Mouse (Mus musculus): ENCODE results near the gene Tenm4. TPM values are rescaled to one million over a fixed set of nuclear protein-coding genes. Genes with fewer than 3 reads are reported as not detected.

Gene Tenm4
- total RNA-seq, 4 experiments from 2014 or later: 18.1 to 36.5 (median 27.2) TPM

DNA sequence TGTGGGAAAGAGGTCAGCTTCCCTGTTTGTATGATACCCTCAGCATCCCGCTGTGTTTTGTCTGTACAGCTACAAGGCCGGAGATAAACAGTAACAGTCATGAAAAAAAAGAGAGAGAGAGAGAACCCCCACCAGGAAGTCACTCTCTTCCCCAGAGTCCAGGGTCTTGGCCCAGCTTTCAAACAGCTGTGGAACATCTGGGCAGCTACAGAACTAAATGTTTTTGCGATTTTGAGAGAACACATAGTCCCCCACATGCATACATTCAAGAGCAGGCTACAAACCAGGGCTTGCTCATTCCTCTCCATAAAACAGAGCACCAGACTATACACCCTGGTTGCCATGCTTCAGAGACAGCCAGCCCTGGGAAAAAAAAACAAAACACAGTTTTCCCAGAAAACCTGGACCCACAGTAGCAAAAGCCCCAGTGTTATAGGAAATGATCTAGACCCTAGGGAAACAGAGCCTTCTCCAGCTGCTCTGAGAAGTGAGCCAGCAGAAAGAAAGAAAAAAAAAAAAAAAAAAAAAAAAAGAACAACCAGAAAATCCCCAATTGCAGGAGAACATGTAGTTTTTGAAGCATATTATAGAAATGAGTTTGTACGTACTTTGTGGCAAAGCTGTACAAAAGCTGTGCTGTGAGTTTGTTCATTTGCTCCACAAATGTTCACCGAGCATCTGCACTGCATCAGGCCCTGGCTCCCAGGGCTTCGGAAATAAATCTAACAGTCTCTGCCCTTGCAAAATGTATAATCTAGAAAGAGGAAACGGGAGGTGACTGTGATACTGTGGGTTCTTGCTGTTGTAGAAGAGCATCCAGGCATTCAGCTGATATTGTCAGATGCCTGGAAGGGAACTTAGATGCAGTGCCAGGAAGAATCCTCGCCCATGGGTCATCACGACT is 642.7 kb downstream of the Tenm4 start:
- DNase-seq: no peak

- DNase-seq: no peak
Measured at GRCm38 (mm10) chr7:96814581-96814980, 643.5 kb downstream of the Tenm4 start.

GRCm38 (mm10) chr7:96817030-96817674 is 646.1 kb downstream of the Tenm4 start:
- DNase-seq: no peak

DNA sequence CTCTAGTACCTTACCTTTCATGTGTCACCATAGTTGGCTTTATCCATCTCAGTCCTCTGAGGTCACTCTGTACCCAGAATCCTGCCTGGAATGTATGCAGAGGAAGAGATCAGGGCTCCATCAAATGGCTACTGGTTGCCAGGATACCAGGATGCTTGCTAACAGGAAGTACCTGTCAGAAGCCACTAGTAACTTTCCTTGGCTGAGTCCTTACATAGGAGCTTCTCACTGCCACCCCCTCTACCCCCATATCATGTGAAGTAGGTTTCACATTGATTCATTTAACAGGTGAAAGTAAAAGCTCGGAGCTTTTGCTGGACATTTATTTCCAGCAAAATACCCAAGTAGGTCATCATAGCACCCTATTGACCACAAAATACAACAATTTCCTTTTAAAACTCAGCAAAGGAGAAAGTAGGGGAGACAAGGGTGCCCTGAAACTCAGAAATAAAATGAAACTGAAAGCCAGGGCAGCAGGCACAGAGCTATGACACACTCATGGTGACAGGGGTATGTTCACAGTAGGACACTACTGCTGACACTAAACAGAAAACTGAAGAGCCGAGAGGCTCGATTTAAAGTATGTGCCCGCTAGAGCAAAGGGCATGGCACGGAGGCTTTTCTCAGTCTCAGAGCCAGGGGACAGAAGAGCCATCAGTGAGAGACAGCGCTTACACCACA is 647.3 kb downstream of the Tenm4 start:
- DNase-seq: no peak

DNA sequence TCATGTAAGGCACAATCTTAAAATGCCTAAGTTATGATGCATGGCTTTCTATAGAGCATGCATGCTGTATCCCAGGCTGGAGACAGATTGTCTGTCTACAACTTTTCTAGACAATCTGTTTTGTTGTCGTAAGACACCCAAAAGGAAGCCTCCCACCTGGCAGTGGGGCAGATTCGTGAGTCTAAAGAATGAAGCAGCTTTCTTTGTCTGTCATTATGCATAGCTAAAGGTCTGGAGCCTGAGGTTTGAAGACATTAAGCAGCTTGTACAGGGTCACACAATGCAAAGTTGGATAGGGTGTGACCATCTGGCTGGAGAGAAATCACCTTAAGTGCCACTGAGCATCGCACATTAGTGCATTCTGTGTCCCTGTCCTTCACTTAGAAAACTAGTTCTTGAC is 648.5 kb downstream of the Tenm4 start:
- DNase-seq: no peak

- no peak for DNase-seq
Measured at GRCm38 (mm10) chr7:96820343-96820742, 649.3 kb downstream of the Tenm4 start.

- no peak for DNase-seq
Measured at GRCm38 (mm10) chr7:96826101-96826500, 655.1 kb downstream of the Tenm4 start.

GRCm38 (mm10) chr7:96826672-96827071 is 655.6 kb downstream of the Tenm4 start:
- DNase-seq: no peak

DNA sequence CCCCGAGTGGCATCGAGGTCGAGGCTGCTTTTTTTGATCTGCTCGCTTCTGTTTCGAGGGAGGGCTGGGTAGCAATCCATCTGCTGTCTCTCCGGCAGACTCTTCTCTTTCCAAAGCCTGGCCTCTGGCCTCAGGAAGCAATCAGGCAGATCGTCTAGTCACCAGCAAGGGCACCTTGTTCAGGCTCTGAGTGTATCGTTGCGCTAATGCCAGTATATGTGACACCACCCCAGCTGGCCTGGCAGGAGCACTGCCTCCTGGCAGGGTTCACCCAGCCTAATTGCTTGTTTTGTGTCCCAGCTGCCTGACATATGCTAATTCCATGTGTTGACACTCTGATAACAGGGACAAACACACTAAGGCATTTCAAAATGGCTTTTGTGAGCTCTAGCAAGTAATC is 661.5 kb downstream of the Tenm4 start:
- DNase-seq: peak; percentile 42

DNA sequence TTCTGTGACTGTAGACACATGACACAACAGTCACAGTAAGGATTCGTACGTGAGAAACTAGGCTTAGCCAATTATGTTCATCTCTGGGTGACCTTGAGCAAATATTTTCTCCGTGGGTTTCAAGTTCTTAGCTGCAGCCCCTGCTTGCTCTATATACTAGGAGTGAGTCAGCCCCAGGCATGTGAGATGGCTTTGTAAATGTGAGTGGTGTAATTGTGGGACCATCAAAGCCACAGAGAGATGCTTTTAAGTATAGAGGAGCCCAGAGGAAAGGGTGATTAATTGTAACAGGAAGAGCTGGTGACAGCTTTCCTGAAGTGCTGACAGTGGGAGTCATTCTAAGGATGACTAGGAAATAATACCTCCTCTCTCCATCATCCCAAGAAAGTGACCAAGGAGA is 662.0 kb downstream of the Tenm4 start:
- no peak for DNase-seq

DNA sequence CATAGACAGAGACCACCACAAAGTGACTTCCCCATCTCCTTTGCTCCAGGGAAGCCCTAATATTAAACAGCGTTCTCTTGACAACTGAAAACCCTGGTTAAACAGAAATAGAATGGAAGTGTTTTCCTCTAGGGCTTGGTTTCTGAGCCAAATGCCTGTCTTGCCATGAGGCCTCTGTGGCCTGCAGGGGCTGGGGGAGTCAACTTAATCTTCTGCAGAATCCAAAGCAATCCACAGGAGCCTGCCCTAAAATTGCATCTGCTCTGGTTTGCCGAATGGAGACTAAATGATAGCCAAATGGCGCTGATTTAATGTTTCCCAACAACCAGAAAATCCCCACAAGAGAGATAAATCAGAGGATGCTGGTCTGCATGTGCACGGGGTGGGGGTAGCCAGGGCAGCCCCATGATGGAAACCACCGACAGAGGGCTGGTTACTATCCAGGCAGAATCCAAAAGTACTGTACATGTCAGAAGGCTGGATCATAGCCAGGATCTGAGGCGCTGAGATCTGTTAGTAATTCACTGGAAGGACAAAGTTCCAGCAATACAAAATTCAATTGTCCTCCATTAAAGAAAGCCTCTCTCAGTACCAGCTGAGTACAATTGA is 663.7 kb downstream of the Tenm4 start:
- peak; percentile 61 for DNase-seq

GRCm38 (mm10) chr7:96835313-96835712 is 664.3 kb downstream of the Tenm4 start:
- DNase-seq: no peak

GRCm38 (mm10) chr7:96838271-96838841 is 667.3 kb downstream of the Tenm4 start:
- DNase-seq: no peak

DNA sequence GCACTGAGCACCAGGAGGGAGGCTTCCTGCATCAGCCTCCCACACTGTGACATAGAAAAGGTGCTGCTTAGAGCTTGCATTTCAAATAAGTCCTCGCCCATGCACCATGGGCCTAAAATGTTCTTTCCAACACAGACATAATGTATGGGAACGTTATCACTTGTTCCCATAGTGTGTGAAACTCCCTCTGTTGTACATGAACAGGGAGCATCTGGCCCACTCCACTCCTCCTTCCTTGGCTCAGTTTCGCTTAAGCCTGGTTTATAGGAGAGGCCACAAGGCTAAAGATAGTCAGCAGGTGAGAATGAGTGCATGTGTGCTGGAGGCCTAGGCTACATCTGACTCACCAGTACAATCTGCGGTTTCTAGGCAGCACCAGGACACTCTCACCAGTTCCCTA is 667.9 kb downstream of the Tenm4 start:
- no peak for DNase-seq

GRCm38 (mm10) chr7:96839586-96839985 is 668.5 kb downstream of the Tenm4 start:
- DNase-seq: peak; percentile 55

DNA sequence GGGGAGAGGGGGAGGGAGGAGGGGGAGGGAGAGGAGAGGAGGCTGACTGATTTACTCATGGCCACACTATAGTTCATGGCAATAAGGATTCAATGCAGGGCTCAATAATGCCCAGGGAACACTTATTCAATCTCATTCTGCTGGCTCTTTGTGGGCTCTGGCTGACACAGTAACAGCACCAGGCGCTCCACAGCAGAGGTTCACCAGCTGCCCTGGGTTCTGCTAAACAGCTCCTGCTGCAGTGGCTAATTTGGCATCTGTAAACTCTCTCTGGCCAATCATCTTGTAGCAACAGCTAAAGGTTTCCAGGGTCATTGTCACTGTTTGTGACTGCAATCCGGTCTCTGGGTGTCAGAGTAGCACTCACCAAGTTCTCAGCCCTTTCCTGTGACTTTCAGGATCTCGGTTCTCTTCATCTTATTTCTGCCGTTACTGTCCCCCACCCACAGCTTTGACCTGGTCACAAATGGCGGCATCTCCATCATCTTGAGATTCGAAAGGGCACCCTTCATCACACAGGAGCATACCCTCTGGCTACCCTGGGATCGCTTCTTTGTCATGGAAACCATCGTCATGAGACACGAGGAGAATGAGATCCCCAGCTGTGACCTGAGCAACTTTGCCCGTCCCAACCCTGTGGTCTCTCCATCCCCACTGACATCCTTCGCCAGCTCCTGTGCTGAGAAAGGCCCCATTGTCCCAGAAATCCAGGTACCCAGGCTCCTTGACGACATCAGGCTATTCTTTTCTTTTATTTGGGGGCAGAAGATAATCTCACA is 671.6 kb downstream of the Tenm4 start:
- DNase-seq: no peak

GRCm38 (mm10) chr7:96844104-96844894 is 673.3 kb downstream of the Tenm4 start:
- no peak for DNase-seq

- DNase-seq: no peak
Measured at GRCm38 (mm10) chr7:96852781-96853180, 681.7 kb downstream of the Tenm4 start.

GRCm38 (mm10) chr7:96855867-96856406 is 684.9 kb downstream of the Tenm4 start:
- DNase-seq: no peak

DNA sequence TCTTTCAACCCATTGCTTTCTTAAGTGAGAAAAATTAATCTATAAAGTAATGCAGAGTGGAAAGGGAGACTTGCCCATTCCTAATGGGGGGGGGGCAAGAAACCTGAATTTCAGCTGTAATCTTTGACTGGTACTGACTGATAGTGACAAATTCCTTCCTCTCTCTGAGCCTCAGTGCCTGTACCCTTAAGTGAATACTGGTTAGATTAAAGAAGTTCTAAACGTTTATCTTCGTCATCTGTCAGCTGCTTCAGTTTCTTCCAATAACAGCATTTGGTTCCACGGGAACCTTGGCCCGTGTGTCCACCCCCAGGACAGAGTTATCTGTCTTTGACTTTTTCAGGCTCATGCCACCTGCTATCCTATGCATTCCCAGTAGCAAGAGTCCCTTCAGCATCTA is 685.5 kb downstream of the Tenm4 start:
- no peak for DNase-seq

DNA sequence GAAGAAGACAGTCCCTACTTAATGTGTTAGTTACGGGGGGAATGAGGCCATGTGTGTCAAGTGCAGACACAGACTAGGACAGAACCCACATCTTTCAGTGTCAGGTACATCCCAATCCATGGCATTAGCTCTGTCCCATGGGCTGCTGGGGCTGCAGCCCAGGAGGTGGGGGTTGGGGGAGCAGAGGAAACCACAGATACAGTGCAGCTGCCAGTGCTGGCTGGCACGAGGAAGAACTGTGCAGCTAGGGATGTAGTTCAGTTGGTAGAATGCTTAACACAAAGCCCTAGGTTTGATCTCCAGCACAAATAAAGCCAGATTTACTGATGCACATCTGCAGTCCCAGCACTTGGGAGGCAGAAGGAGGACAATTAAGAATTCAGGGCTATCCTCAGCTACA is 688.0 kb downstream of the Tenm4 start:
- no peak for DNase-seq
